Mouse (Mus musculus) liver, adult 10 weeks (tissue): ENCODE results near the gene Entpd4b. TPM values are rescaled to one million over a fixed set of nuclear protein-coding genes. Genes with fewer than 3 reads are reported as not detected.

ENCODE experiments used
- polyA plus RNA-seq: library from polyadenylated mRNA; stranded (reverse); fragments of 350-450 nt; fragmentation: Illumina TruSeq; extraction: RNeasy Lipid Tissue Mini Kit (QIAGEN cat#74804); gene quantifications from one replicate; pipeline ENCODE4 v1.2.3, GENCODE M21; 2014; ENCODE audit warnings: low read depth, low replicate concordance

Entpd4b gene
- polyA plus RNA-seq, result 5.4 TPM

GRCm38 (mm10) chr14:69555110-69555831 lies at the start of gene Entpd4b:
Gene Entpd4b (plus strand): TSS chr14:69555424.

GRCm38 (mm10) chr14:69512449-69512848 lies 42.8 kb upstream of the Entpd4b start, which contains the start of gene Gm27179:
Gene Gm27179 (minus strand): TSS chr14:69512549.

Other genes with a start within 250 kb of the Entpd4b start
- 1.0 TPM for gene Gm16867, start 52.1 kb upstream of the Entpd4b start, polyA plus RNA-seq
- gene Gm27179, start 42.9 kb upstream of the Entpd4b start, polyA plus RNA-seq, result not detected